Mouse (Mus musculus) myocyte (in vitro differentiated cells): ENCODE results near the gene Lyplal1. TPM values are rescaled to one million over a fixed set of nuclear protein-coding genes. Genes with fewer than 3 reads are reported as not detected.

Experiments
- H3K27me3 ChIP-seq: one replicate; pipeline ENCODE4 v1.6.1; 2011; ENCODE audit not compliant: control insufficient read depth, insufficient read depth, insufficient read length
- H3K36me3 ChIP-seq: one replicate; pipeline ENCODE4 v1.6.1; 2011; ENCODE audit not compliant: control insufficient read depth, insufficient read depth
- H3K4me2 ChIP-seq: one replicate; pipeline ENCODE4 v1.6.1; 2011; ENCODE audit warnings: low read depth, control low read depth
- H3K4me3 ChIP-seq: one replicate; pipeline ENCODE4 v1.5.1; 2011; ENCODE audit warnings: mild to moderate bottlenecking, control low read depth, moderate library complexity
- H3K79me2 ChIP-seq: one replicate; pipeline ENCODE4 v1.6.1; 2011; ENCODE audit not compliant: control insufficient read depth, insufficient read depth
- H3ac ChIP-seq: one replicate; pipeline ENCODE4 v1.6.1; 2011; ENCODE audit not compliant: control insufficient read depth, insufficient read length
- CEBPB ChIP-seq: IDR thresholded peaks from 2 replicates; pipeline ENCODE4 v1.6.1; 2011; ENCODE audit warnings: mild to moderate bottlenecking, moderate library complexity; ENCODE audit not compliant: poor library complexity, insufficient read depth, severe bottlenecking
- E2F4 ChIP-seq: IDR thresholded peaks from one replicate; pipeline ENCODE4 v1.6.1; 2011; ENCODE audit warnings: mild to moderate bottlenecking, control low read depth, moderate library complexity; ENCODE audit not compliant: insufficient read depth
- MAX ChIP-seq: IDR thresholded peaks from one replicate; pipeline ENCODE4 v1.6.1; 2011; ENCODE audit warnings: low read depth, mild to moderate bottlenecking, control low read depth
- MYOD1 ChIP-seq, 3 experiments: IDR thresholded peaks; one replicate each; pipeline ENCODE4 v1.6.1; 2011; ENCODE audit warnings: control low read depth in 2 of 3, low read depth in 2 of 3, mild to moderate bottlenecking in 2 of 3, moderate library complexity in 1 of 3; ENCODE audit not compliant: insufficient read length in 2 of 3, control insufficient read depth in 1 of 3
- MYOG ChIP-seq, 3 experiments: IDR thresholded peaks; one replicate each; pipeline ENCODE4 v1.6.1; 2011; ENCODE audit warnings: control low read depth in 2 of 3, low read depth in 2 of 3, mild to moderate bottlenecking in 2 of 3; ENCODE audit not compliant: insufficient read length in 2 of 3, control insufficient read depth in 1 of 3, insufficient read depth in 1 of 3
- POLR2A ChIP-seq: IDR thresholded peaks from one replicate; pipeline ENCODE4 v1.6.1; 2011; ENCODE audit warnings: low read depth, mild to moderate bottlenecking, control low read depth, moderate library complexity; ENCODE audit not compliant: insufficient read length
- POLR2AphosphoS2 ChIP-seq: IDR thresholded peaks from one replicate; pipeline ENCODE4 v1.6.1; 2011; ENCODE audit warnings: low read depth, control low read depth; ENCODE audit not compliant: insufficient read length
- REST ChIP-seq: IDR thresholded peaks from one replicate; pipeline ENCODE4 v1.6.1; 2011; ENCODE audit warnings: mild to moderate bottlenecking, control low read depth, moderate library complexity; ENCODE audit not compliant: insufficient read depth, insufficient read length
- SRF ChIP-seq: IDR thresholded peaks from one replicate; pipeline ENCODE4 v1.6.1; 2011; ENCODE audit warnings: low read depth; ENCODE audit not compliant: control insufficient read depth, insufficient read length
- TCF12 ChIP-seq: IDR thresholded peaks from one replicate; pipeline ENCODE4 v1.6.1; 2011; ENCODE audit warnings: mild to moderate bottlenecking, control low read depth; ENCODE audit not compliant: poor library complexity, insufficient read depth, severe bottlenecking
- TCF3 ChIP-seq: IDR thresholded peaks from one replicate; pipeline ENCODE4 v1.6.1; 2011; ENCODE audit warnings: low read depth, control low read depth; ENCODE audit not compliant: insufficient read length
- USF1 ChIP-seq: IDR thresholded peaks from one replicate; pipeline ENCODE4 v1.6.1; 2011; ENCODE audit warnings: low read depth, mild to moderate bottlenecking, control low read depth, moderate library complexity
- polyA plus RNA-seq: library from polyadenylated mRNA; unstranded; fragments of >200 nt; fragmentation: generic; extraction: Trizol; gene quantifications from one replicate; pipeline ENCODE4 v1.2.1, GENCODE M21; 2012; ENCODE audit warnings: missing spikeins

Lyplal1 gene
- polyA plus RNA-seq, 1 experiment: 9.5 TPM

GRCm38 (mm10) chr1:186066266-186066897 is 50.7 kb downstream of the Lyplal1 start:
- no peak overlapping the region for H3K4me2 ChIP-seq
- no peak overlapping the region for H3ac ChIP-seq
- H3K27me3 ChIP-seq: no peaks in the 10 kb centered on the region
- TF ChIP-seq MYOG (IDR thresholded peaks at IDR 0.05; ENCODE audit: control insufficient read depth in 1 of 3, insufficient read depth in 1 of 3, insufficient read length in 2 of 3, low read depth in 2 of 3): no peak
- TF ChIP-seq TCF3: no peak
- no peak for TF ChIP-seq TCF12
- no peak for TF ChIP-seq POLR2A
- no peak overlapping the region for H3K4me3 ChIP-seq
- no peaks in the 10 kb centered on the region for H3K36me3 ChIP-seq
- H3K79me2 ChIP-seq: no peaks in the 10 kb centered on the region

- no peaks in the 10 kb centered on the region for H3K36me3 ChIP-seq
- no peak for TF ChIP-seq TCF3
- no peak for TF ChIP-seq MYOD1 (IDR thresholded peaks at IDR 0.05; ENCODE audit: control insufficient read depth in 1 of 3, insufficient read length in 2 of 3, low read depth in 2 of 3)
- no peak for TF ChIP-seq CEBPB
- TF ChIP-seq MAX: no peak
- no peak for TF ChIP-seq E2F4
- no peak for TF ChIP-seq USF1
- no peak overlapping the region for H3K4me2 ChIP-seq
- no peaks in the 10 kb centered on the region for H3K79me2 ChIP-seq
- no peak overlapping the region for H3K4me3 ChIP-seq
- H3ac ChIP-seq: no peak overlapping the region
- no peaks in the 10 kb centered on the region for H3K27me3 ChIP-seq
Measured at GRCm38 (mm10) chr1:186060041-186060440, 57.1 kb downstream of the Lyplal1 start.

- peak overlapping the region; percentile 10 for H3K4me2 ChIP-seq
- H3K79me2 ChIP-seq: no peaks in the 10 kb centered on the region
- no peak overlapping the region for H3K4me3 ChIP-seq
- H3ac ChIP-seq: no peak overlapping the region
- no peaks in the 10 kb centered on the region for H3K36me3 ChIP-seq
- H3K27me3 ChIP-seq: no peaks in the 10 kb centered on the region
- TF ChIP-seq MYOD1 (IDR thresholded peaks at IDR 0.05; ENCODE audit: control insufficient read depth in 1 of 3, insufficient read length in 2 of 3, low read depth in 2 of 3) (peak; percentile 59 to 95 (median 85)), POLR2AphosphoS2 (no peak), MYOG (IDR thresholded peaks at IDR 0.05; ENCODE audit: control insufficient read depth in 1 of 3, insufficient read depth in 1 of 3, insufficient read length in 2 of 3, low read depth in 2 of 3) (peak in 1 of 3 experiments; percentile 14), USF1 (no peak), TCF3 (peak; percentile 40), MAX (no peak), CEBPB (no peak), E2F4 (no peak)
Measured at GRCm38 (mm10) chr1:186054227-186054626, 62.9 kb downstream of the Lyplal1 start.

GRCm38 (mm10) chr1:186053280-186054043 is 63.6 kb downstream of the Lyplal1 start:
- Histone ChIP-seq H3K79me2 (no peaks in the 10 kb centered on the region), H3ac (no peak overlapping the region), H3K4me2 (peak overlapping the region; percentile 10), H3K4me3 (no peak overlapping the region), H3K27me3 (no peaks in the 10 kb centered on the region), H3K36me3 (no peaks in the 10 kb centered on the region)
- TF ChIP-seq REST (no peak), USF1 (no peak), POLR2A (no peak), TCF3 (no peak), SRF (no peak), MYOD1 (IDR thresholded peaks at IDR 0.05; ENCODE audit: control insufficient read depth in 1 of 3, insufficient read length in 2 of 3, low read depth in 2 of 3) (no peak), MAX (no peak), MYOG (IDR thresholded peaks at IDR 0.05; ENCODE audit: control insufficient read depth in 1 of 3, insufficient read depth in 1 of 3, insufficient read length in 2 of 3, low read depth in 2 of 3) (no peak), E2F4 (no peak), CEBPB (no peak), TCF12 (no peak), POLR2AphosphoS2 (no peak)

- no peaks in the 10 kb centered on the region for H3K79me2 ChIP-seq
- no peaks in the 10 kb centered on the region for H3K27me3 ChIP-seq
- no peak overlapping the region for H3K4me2 ChIP-seq
- TF ChIP-seq MYOG (IDR thresholded peaks at IDR 0.05; ENCODE audit: control insufficient read depth in 1 of 3, insufficient read depth in 1 of 3, insufficient read length in 2 of 3, low read depth in 2 of 3) (no peak), TCF3 (no peak), POLR2AphosphoS2 (no peak)
- no peaks in the 10 kb centered on the region for H3K36me3 ChIP-seq
- no peak overlapping the region for H3K4me3 ChIP-seq
- no peak overlapping the region for H3ac ChIP-seq
Measured at GRCm38 (mm10) chr1:186043709-186044452, 73.2 kb downstream of the Lyplal1 start.
